Mouse (Mus musculus) embryonic facial prominence, embryonic 14.5 days (tissue): ENCODE measurements at regions not wholly inside any gene's neighbourhood (a gene's known extent, or its start where the extent isn't known, plus 50 kb on each side); places are given as distances from the start of the nearest gene placed in this dataset.
A peak's percentile ranks its signal among the peaks of the same experiment; 100 is the strongest.

Source experiments
- ATAC-seq: fragments of 200-750 bp; cut with Nextera tagmentation; 2 replicates; pipeline ENCODE4 v1.8.0; 2017; ENCODE audit warnings: low read depth, moderate number of reproducible peaks, moderate TSS enrichment
- DNase-seq: peaks from one replicate; pipeline ENCODE4 v3.0.0-alpha.2; 2015; ENCODE audit warnings: low spot score
- H3K27ac ChIP-seq: fragments of 300-500 bp; sonication (generic); replicated peaks from 2 replicates; pipeline ENCODE4 v1.5.1; 2014; ENCODE audit warnings: low read depth, mild to moderate bottlenecking, low read length, moderate library complexity
- H3K27me3 ChIP-seq: fragments of 300-500 bp; sonication (generic); replicated peaks from 2 replicates; pipeline ENCODE4 v1.6.1; 2014; ENCODE audit warnings: low read length; ENCODE audit not compliant: control insufficient read depth, insufficient read depth
- H3K36me3 ChIP-seq: fragments of 300-500 bp; sonication (generic); 2 replicates; pipeline ENCODE4 v1.6.1; 2014; ENCODE audit warnings: low read length, mixed read lengths; ENCODE audit not compliant: control insufficient read depth, insufficient read depth
- H3K4me1 ChIP-seq: fragments of 300-500 bp; sonication (generic); 2 replicates; pipeline ENCODE4 v1.6.1; 2014; ENCODE audit warnings: antibody characterized with exemption, low read length; ENCODE audit not compliant: control insufficient read depth, insufficient read depth
- H3K4me2 ChIP-seq: fragments of 300-500 bp; sonication (generic); 2 replicates; pipeline ENCODE4 v1.6.1; 2014; ENCODE audit warnings: low read depth, mild to moderate bottlenecking, low read length, moderate library complexity, mixed read lengths
- H3K4me3 ChIP-seq: fragments of 300-500 bp; sonication (generic); 2 replicates; pipeline ENCODE4 v1.5.1; 2014; ENCODE audit warnings: low read depth, mild to moderate bottlenecking, low read length
- H3K9ac ChIP-seq: fragments of 300-500 bp; sonication (generic); 2 replicates; pipeline ENCODE4 v1.6.1; 2014; ENCODE audit warnings: low read depth, mild to moderate bottlenecking, low read length, moderate library complexity, mixed read lengths
- H3K9me3 ChIP-seq: fragments of 300-500 bp; sonication (generic); 2 replicates; pipeline ENCODE4 v1.6.1; 2016; ENCODE audit warnings: low read length; ENCODE audit not compliant: control insufficient read depth
- WGBS: fragments of 180-500 bp; shearing (Covaris S2); extraction: QIAGEN DNeasy Blood & Tissue Kit; methylation state at CpG from one replicate; pipeline ENCODE4 v1.1.7; 2014; 5-methylcytosine and 5-hydroxymethylcytosine counted together

GRCm38 (mm10) chr11:44156081-44156480, 243.8 kb upstream of the Il12b start:
- Histone ChIP-seq H3K27ac (no peak overlapping the region), H3K36me3 (no peaks in the 10 kb centered on the region), H3K9me3 (no peaks in the 10 kb centered on the region), H3K9ac (no peak overlapping the region), H3K4me3 (no peak overlapping the region), H3K4me1 (peaks cover 5% of the 10 kb centered on the region; the same call in 1 of the 2 replicates), H3K27me3 (no peaks in the 10 kb centered on the region), H3K4me2 (no peak overlapping the region)
- DNase-seq (peak; percentile 24), ATAC-seq (0 out of 2 replicates have a peak, but pooled peaks have one; percentile 47)
- 23% methylated on average over 5 of the region's 5 CpGs for WGBS

GRCm38 (mm10) chr11:44156490-44157345, 243.1 kb upstream of the Il12b start:
- Histone ChIP-seq H3K36me3 (no peaks in the 10 kb centered on the region), H3K9ac (no peak overlapping the region), H3K4me3 (no peak overlapping the region), H3K4me1 (peaks cover 5% of the 10 kb centered on the region; the same call in 1 of the 2 replicates), H3K9me3 (no peaks in the 10 kb centered on the region), H3K27me3 (no peaks in the 10 kb centered on the region), H3K4me2 (no peak overlapping the region), H3K27ac (no peak overlapping the region)
- DNase-seq (no peak), ATAC-seq (no peak)
- 69% methylated on average over 3 of the region's 3 CpGs for WGBS

- Histone ChIP-seq H3K9me3 (no peaks in the 10 kb centered on the region), H3K36me3 (no peaks in the 10 kb centered on the region), H3K4me3 (no peak overlapping the region), H3K27ac (no peak overlapping the region), H3K27me3 (no peaks in the 10 kb centered on the region), H3K4me1 (peaks cover 5% of the 10 kb centered on the region; the same call in 1 of the 2 replicates), H3K4me2 (no peak overlapping the region), H3K9ac (no peak overlapping the region)
- 65% methylated on average over 5 of the region's 5 CpGs for WGBS
- ATAC-seq (no peak), DNase-seq (no peak)
These were observed 241.6 kb upstream of the Il12b start for GRCm38 (mm10) chr11:44158236-44158635.

- 75% methylated on average over 7 of the region's 7 CpGs for WGBS
- Histone ChIP-seq H3K27ac (no peak overlapping the region), H3K4me2 (no peak overlapping the region), H3K27me3 (no peaks in the 10 kb centered on the region), H3K4me3 (no peak overlapping the region), H3K9me3 (no peaks in the 10 kb centered on the region), H3K36me3 (no peaks in the 10 kb centered on the region), H3K9ac (no peak overlapping the region), H3K4me1 (no peaks in the 10 kb centered on the region)
- no peak for DNase-seq
- no peak for ATAC-seq
These were observed 238.0 kb upstream of the Il12b start for GRCm38 (mm10) chr11:44161734-44162418.

GRCm38 (mm10) chr11:44163049-44163448, 236.8 kb upstream of the Il12b start:
- ATAC-seq, result no peak
- Histone ChIP-seq H3K36me3 (no peaks in the 10 kb centered on the region), H3K9me3 (no peaks in the 10 kb centered on the region), H3K4me2 (no peak overlapping the region), H3K27me3 (no peaks in the 10 kb centered on the region), H3K9ac (no peak overlapping the region), H3K4me1 (no peaks in the 10 kb centered on the region), H3K4me3 (no peak overlapping the region), H3K27ac (no peak overlapping the region)
- no peak for DNase-seq
- 78% methylated on average over 4 of the region's 4 CpGs for WGBS

- DNase-seq (no peak), ATAC-seq (no peak)
- Histone ChIP-seq H3K9me3 (no peaks in the 10 kb centered on the region), H3K27ac (no peak overlapping the region), H3K4me2 (no peak overlapping the region), H3K36me3 (no peaks in the 10 kb centered on the region), H3K4me1 (no peaks in the 10 kb centered on the region), H3K9ac (no peak overlapping the region), H3K4me3 (no peak overlapping the region), H3K27me3 (no peaks in the 10 kb centered on the region)
- WGBS, result 65% methylated on average over 1 of the region's 1 CpGs
These were observed 236.1 kb upstream of the Il12b start for GRCm38 (mm10) chr11:44163748-44164147.

- H3K27ac ChIP-seq, result no peak overlapping the region
- H3K9me3 ChIP-seq, result no peaks in the 10 kb centered on the region
- DNase-seq (no peak), ATAC-seq (no peak)
- 63% methylated on average over 2 of the region's 2 CpGs for WGBS
- H3K36me3 ChIP-seq, result no peaks in the 10 kb centered on the region
- no peak overlapping the region for H3K9ac ChIP-seq
- H3K27me3 ChIP-seq, result no peaks in the 10 kb centered on the region
- no peak overlapping the region for H3K4me3 ChIP-seq
- no peak overlapping the region for H3K4me2 ChIP-seq
- no peaks in the 10 kb centered on the region for H3K4me1 ChIP-seq
These were observed 235.7 kb upstream of the Il12b start for GRCm38 (mm10) chr11:44164186-44164585.

- WGBS, result 67% methylated on average over 6 of the region's 6 CpGs
- H3K4me2 ChIP-seq, result no peak overlapping the region
- H3K4me1 ChIP-seq, result no peaks in the 10 kb centered on the region
- H3K9me3 ChIP-seq, result no peaks in the 10 kb centered on the region
- H3K9ac ChIP-seq, result no peak overlapping the region
- H3K27me3 ChIP-seq, result no peaks in the 10 kb centered on the region
- no peak for ATAC-seq
- no peak for DNase-seq
- H3K36me3 ChIP-seq, result no peaks in the 10 kb centered on the region
- H3K4me3 ChIP-seq, result no peak overlapping the region
- H3K27ac ChIP-seq, result no peak overlapping the region
These were observed 232.0 kb upstream of the Il12b start for GRCm38 (mm10) chr11:44167724-44168500.
